Mouse (Mus musculus) heart, postnatal 36 days (tissue): ENCODE results near the gene Men1. TPM values are rescaled to one million over a fixed set of nuclear protein-coding genes. Genes with fewer than 3 reads are reported as not detected.
A peak's percentile ranks its signal among the peaks of the same experiment; 100 is the strongest.

Source experiments
- DNase-seq, 2 experiments: peaks; one replicate each; pipeline ENCODE4 v3.0.0; 2021 to 2022
- intact Hi-C: fragments of 180-260 bp; cut with DNase I; formaldehyde crosslinking; loops from one replicate; pipeline ENCODE4 v1.15.1; 2025
- total RNA-seq, 2 experiments: library from RNA; stranded (reverse); gene quantifications; 2 replicates each; pipeline ENCODE4 v1.2.3; 2021

Men1 gene
- total RNA-seq, 2 experiments from 2014 or later, result 12.1 to 14.2 TPM

DNA sequence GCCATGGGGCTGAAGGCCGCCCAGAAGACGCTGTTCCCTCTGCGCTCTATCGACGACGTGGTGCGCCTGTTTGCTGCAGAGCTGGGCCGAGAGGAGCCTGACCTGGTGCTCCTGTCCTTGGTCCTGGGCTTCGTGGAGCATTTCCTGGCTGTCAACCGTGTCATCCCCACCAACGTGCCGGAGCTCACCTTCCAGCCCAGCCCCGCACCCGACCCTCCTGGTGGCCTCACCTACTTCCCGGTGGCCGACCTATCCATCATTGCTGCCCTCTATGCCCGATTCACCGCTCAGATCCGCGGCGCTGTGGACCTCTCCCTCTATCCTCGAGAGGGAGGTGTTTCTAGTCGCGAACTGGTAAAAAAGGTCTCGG lies 664 bp downstream of the Men1 start:
- no peak for DNase-seq

DNA sequence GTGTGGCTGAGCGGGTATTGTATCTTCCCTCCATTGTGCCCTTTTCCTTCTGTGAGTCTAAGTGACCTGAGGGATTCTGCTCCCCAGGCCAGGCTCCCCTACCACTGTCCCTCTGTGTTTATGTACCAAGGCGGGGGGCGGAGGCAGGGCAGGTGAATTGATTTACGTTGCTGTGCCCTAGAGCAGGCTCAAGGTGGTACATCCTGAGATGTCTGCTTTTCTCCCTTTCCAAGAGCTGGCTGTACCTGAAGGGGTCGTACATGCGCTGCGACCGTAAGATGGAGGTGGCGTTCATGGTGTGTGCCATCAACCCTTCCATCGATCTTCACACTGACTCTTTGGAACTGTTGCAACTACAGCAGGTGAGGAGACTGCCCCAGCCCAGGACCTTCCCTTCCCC lies 2.1 kb downstream of the Men1 start:
- no peak for DNase-seq
- intact Hi-C loops, result no loop called here

More for the DNA sequence above, 664 bp downstream of the Men1 start:
- intact Hi-C loops, result no loop called here

GRCm38 (mm10) chr19:6338171-6338570 lies 3.4 kb downstream of the Men1 start:
- no peak for DNase-seq
- intact Hi-C loops, result no loop called here

GRCm38 (mm10) chr19:6338716-6339115 lies 3.9 kb downstream of the Men1 start:
- intact Hi-C loops, result no loop called here
- DNase-seq, result no peak

- no peak for DNase-seq
- intact Hi-C loops, result no loop called here
Measured at GRCm38 (mm10) chr19:6339191-6339590, 4.4 kb downstream of the Men1 start.

- intact Hi-C loops, result loop anchor here (2.0 kb wide), 1 partner anchor 59 kb away; the partner anchor contains the start of gene Rasgrp2
- DNase-seq, result peak; percentile 63 to 64
Measured at GRCm38 (mm10) chr19:6339890-6340504, 5.2 kb downstream of the Men1 start.

DNA sequence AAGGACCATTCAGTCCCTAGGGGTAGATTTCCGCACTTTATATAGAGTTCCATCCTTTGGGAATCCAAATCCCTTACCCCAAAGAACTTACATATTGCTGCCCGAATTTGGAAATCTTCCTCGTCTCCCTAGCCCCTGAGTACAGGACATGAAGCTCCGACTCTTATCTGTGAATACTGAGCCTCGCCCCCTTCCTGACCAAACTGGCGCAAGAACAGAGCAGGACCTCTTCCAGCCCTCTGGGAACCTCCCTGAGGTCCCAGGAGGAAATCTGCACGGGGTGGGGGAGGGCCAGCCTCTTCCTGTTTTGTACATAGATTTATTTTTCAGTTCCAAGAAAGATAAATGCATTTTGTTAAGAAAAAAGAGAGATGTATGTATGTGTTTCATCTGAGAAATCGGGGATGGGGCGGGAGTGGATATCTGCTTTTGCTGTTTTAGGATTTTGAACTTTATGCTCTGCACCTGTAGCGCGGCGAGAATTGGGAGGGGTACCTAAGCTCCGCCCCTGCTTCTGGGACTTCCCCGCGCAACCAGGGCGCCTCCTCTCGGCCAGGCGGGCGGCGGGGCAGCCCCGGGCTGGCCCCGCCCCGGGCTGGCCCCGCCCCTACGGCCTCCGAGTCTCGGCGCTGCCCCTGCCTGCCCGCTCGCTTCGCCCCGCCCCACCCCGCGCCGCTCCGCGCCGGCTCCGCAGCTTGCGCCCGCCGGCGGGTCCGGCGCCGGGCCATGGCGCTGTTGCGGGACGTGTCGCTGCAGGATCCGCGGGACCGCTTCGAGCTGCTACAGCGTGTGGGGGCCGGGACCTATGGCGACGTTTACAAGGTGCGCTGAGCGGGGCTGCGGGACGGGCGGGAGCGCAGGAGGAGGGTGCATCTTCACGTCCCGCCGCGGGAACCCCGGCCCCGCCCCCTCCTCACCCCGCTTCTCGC lies 6.0 kb downstream of the Men1 start, which contains the start of gene Map4k2:
Gene Map4k2 (plus strand): TSS at position 612 of the 929 bp plus-strand sequence.
- intact Hi-C loops, result loop anchor here (2.0 kb wide), 1 partner anchor 58 kb away; the partner anchor contains the start of gene Rasgrp2
- peak; percentile 88 to 89 for DNase-seq

GRCm38 (mm10) chr19:6341453-6342077 lies 6.8 kb downstream of the Men1 start:
- intact Hi-C loops, result loop anchor here (2.0 kb wide), 1 partner anchor 57 kb away; the partner anchor contains the start of gene Rasgrp2
- DNase-seq, result no peak

DNA sequence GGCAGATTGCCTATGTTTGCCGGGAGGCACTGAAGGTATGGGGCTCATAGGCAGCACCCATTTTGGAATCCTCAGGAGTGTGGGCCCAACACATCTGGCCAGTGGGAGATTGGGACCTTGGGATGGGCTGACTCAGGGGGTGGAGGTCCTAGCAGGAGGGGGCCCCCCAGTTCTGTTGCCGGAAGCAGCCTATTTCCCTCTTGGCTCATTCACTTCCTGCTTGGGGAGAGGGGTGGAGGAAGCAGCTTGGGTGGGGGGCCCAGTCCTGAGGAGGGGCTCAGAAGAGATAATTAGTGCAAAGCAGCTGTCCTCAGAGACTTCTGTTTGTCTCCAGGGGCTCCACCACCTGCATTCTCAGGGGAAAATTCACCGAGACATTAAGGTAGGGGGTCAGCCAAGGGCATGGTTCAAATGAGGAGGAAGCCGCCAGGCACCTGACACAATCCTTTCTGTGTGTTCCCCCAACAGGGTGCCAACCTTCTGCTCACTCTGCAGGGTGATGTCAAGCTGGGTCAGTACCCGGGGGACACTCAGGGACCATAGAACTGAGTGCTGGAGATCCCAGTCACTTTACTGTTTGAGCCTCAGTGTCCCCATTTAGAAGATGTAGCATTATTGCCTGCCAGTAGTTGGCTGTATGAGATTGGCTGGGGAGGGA lies 7.6 kb downstream of the Men1 start:
- DNase-seq, result no peak
- intact Hi-C loops, result no loop called here

- intact Hi-C loops, result no loop called here
- no peak for DNase-seq
Measured at GRCm38 (mm10) chr19:6343066-6343925, 8.5 kb downstream of the Men1 start.

- DNase-seq, result no peak
Measured at GRCm38 (mm10) chr19:6343996-6344395, 9.2 kb downstream of the Men1 start.

DNA sequence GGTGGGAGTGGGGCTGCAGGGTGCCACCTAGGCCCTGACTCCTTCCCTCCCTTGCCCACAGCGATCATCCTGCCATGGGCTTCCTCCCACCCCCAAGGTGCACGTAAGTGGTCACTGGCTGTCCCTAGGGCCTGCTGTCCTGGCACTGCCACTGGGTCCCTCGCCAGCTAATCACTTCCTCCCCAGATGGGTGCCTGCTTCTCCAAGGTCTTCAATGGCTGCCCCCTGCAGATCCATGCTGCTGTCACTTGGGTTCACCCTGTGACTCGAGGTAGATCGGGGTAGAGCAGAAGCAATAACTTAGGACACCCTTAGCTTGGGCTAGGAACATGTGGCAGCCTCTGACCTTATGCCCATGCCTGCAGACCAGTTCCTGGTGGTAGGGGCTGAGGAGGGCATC lies 11.2 kb downstream of the Men1 start:
- intact Hi-C loops, result no loop called here
- no peak for DNase-seq

More at GRCm38 (mm10) chr19:6343996-6344395, 9.2 kb downstream of the Men1 start:
- intact Hi-C loops, result no loop called here

DNA sequence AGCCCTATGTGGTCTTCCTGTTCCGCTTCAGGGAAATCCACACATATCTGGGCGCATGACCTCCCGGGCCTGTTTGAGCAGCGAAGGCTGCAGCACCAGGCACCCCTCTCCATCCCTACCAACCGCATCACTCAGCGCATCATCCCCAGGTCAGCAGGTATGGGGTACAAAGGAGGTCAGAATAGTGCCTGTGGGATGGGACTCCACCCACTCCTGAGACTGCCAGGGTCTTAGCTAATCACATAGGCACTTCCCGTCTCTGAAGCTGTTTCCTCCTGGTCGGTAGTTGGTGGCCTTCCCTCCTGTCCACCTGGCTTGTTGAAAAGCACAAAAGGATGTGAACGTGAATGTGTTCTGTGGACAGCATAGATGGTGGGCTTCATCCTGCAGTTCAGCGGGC lies 11.9 kb downstream of the Men1 start:
- intact Hi-C loops, result no loop called here
- DNase-seq, result no peak

GRCm38 (mm10) chr19:6347615-6348014 lies 12.8 kb downstream of the Men1 start:
- DNase-seq, result no peak
- intact Hi-C loops, result no loop called here

GRCm38 (mm10) chr19:6348717-6349116 lies 13.9 kb downstream of the Men1 start:
- intact Hi-C loops, result no loop called here
- DNase-seq, result no peak

- DNase-seq, result no peak
Measured at GRCm38 (mm10) chr19:6349215-6349983, 14.6 kb downstream of the Men1 start.

DNA sequence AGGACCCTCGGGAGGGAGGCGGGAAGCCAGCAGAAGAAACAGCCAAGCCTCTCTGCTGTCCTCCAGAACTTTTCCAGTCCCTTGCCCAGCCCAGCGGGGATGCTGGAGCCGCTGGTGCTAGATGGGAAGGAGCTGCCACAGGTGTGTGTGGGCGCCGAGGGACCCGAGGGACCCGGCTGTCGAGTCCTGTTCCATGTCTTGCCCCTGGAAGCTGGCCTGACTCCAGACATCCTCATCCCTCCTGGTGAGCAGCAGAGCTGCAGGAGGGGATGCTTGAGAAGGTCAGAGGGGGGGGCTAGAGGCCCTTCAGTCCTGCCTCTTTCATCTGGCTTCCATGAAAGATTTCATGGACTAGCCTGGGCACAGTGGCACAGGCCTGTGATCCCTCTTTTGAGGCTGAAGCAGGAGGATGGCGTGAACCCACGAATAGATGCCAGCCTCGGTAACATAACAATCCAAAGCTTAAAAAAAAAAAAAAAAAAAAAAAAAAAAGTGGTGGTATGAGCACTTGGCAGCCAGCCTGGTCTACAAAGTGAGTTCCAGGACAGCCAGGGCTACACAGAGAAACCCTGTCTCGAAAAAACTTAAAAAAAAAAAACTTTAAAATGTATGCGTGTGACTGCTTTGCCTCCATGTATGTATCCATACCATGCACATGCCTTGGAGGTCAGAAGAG lies 16.8 kb downstream of the Men1 start:
- intact Hi-C loops, result no loop called here
- DNase-seq, result no peak

More at GRCm38 (mm10) chr19:6349215-6349983, 14.6 kb downstream of the Men1 start:
- intact Hi-C loops, result no loop called here

DNA sequence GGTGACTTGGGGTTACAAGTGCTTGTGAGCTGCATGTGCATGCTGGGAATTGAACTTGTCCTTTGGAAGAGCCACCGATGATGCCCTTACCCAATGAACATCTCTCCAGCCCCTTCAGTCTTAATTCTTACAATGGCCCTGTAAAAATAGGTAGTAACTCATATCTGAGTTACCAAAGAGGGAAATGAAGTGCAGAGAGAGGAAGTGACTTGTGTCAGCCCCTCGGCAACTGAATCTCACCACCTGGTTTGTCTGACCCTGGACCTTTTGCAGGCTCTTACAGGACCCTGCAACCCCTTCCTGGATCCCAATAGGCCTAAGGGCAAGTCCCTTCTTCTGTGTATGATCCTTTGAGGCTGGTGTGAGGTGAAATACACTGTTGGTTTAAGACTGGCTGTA lies 17.3 kb downstream of the Men1 start:
- no peak for DNase-seq
- intact Hi-C loops, result no loop called here
